Mouse (Mus musculus) kidney, adult 9 months (tissue): Measurements from ENCODE around the gene Nt5c2.

ENCODE experiments used
- DNase-seq: peaks from one replicate; pipeline ENCODE4 v3.0.0; 2022

The Nt5c2 gene

DNA sequence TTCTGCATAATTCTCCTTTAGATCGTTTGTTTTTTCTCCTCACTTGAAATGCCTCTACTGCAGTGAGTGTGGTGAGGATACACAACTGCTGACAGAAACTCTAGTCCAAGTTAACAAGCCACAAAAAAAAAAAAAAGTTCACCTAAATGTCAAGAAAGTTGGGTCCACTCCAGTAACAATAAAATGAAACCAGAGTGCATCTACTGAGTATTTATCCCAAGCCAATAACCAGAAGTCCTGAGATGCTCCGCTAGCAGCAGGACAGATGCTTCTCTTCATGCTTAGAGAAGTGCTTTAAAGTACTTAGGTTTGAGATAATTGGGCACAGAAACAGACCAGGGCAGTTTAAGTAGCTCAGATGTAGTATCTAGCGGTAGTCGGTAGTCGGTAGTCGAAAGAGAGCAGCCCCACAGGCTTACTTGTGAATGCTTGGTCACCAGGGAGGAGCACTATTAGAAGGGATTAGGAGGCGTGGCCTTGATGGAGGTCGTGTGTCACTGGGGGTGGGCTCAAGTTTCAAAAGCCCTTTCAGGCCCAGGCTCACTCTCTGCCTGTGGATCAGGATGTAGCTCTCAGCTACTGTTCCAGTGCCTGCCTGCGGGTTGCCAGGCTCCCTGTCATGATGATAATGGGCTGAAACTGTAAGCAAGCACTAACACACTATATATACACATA, 99.4 kb downstream of the Nt5c2 start:
- no peak for DNase-seq

DNA sequence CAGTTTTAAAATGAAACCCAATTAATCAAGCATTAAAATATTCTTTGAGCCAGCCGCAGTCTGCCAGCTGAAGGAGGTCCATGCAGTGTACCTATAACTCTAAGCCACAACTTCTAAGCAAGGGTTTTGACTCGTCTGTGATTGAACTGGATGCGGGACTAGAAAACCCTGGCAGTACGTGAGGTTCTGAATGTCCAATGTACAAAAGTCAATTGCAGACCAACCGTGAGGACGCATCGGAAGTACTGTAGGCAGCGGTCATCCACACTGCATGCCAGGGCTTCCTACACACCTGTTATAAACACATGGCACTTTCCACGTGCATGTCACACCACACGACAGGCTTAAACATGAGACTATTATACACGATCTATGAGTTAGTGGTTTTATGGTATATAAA, 101.3 kb downstream of the Nt5c2 start:
- peak; percentile 56 for DNase-seq

DNA sequence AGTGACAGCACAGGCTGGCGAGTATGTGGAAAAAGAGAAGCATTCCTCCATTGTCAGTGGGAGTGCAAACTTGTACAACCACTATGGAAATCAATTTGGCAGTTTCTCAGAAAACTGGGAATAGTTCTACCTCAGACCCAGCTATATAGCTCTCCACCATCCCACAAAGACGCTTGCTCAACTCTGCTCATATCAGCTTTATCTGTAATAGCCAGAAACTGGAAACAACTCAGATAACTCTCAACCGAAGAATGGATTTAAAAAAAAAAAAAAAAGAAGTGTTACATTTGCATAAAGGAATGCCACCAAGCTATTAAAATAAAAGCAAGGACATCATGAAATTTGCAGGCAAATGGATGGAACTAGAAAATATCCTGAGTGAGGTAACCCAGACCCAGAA, 103.5 kb downstream of the Nt5c2 start:
- DNase-seq = no peak

DNA sequence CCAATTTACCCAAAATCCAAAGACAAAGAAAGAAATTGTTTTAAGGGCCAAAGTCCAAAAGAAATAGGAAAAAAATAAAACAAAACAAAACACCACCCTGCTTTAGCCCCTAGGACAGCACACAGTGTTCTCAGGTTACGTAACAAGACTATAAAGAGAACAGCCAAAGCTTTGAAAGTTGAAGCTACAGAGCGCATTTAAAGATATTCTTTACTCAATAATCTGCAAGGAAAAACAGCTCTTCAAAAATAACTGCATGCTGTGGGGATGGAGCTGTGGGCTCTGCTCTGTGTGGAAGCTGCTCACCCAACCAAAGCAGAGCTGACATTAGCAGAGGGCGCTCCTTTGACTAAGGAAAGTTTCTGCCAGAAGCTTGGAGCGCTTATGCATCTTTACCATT, 106.0 kb downstream of the Nt5c2 start:
- DNase-seq = peak; percentile 74

DNA sequence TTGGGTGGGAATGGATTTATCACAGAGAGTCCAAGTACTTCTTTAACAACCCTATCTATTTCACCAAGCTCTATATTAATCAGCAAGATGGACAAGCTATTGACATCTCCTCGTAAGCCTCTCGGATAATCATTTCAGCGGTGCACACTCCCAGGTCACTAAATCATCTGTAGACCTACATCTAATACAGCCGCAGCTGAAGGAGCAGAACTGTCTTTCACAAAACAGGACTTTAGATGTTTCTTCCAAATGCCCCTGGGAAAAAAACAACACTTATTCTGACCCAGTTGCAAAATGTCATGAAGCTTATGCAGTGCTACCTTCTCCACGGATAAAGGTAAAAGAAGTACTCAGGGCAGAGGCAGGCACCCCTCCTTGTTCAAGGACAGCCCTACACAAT, 106.7 kb downstream of the Nt5c2 start:
- DNase-seq = no peak

DNA sequence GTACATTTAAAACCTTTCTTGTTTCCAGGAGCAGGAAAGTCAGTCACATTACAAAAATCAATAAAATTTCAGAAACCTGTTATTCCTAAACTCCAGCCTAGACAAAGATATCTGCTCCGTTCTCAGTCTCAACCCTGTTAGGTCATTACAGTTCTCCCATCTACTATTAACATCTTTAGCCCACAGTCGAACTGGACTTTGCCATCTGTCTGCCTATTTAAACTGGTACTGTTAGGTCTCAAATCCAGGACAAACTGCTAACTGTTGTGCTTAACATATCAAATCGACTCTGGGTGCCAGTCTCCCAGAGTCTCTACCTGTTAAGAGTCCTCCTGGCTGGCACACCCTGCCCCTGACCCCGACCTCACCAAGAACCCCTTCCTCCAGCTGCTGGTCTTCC, 109.0 kb downstream of the Nt5c2 start:
- peak; percentile 55 for DNase-seq

DNA sequence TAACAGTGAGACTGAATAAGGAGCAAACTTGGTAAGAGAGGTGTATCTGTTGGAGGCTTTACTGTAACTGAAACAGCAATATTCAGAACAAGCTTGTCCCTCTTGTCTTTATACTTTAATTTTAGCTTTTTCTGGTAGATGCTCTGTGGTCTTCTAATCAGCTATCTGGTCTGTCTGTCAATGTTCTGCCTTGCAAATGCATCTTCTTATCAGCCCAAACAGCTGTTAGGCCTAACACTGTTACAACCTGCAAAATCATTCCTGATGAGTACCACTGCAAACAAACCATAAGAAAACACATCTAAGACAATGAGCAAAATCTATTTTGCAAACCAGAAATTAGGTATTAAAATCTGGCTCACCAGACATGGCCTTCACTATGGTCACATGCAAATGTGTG, 109.6 kb downstream of the Nt5c2 start:
- no peak for DNase-seq

DNA sequence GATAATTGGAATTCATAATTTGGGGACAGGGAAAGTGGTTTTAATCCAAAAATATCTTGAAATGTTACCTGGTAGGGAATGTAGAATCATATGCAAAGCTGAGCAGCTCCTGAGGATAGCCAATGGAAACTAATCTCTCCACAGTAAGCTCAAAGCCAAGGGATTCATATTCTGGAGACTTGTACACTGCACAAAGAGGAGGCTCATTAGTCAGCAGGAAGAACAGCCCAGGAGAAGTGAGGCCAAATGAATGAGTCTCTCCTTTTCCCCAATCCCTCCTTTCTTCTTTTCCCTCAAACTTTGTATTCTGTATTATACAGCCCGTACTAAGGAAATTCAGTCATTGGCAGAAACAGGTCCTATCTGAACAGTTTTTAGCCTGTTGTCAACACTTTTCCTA, 110.0 kb downstream of the Nt5c2 start:
- no peak for DNase-seq

DNA sequence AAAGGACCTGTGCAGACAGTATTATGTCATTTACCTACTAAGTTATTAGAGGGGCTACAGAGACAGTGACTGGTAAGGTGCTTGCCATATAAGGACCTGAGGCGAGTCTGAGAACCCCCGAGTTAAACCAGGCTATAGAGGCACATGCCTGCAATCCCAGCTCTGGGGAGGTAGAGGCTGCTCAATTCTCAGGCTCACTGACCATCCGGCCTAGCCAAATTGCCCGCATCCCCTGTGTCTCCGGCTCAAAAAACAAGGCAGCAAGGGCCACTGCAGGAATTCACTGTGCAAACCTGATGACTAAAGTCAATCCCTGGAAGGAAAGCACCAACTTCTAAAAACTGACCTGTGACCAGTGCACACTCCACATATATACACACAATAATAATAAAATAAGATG, 111.6 kb downstream of the Nt5c2 start:
- DNase-seq = no peak

DNA sequence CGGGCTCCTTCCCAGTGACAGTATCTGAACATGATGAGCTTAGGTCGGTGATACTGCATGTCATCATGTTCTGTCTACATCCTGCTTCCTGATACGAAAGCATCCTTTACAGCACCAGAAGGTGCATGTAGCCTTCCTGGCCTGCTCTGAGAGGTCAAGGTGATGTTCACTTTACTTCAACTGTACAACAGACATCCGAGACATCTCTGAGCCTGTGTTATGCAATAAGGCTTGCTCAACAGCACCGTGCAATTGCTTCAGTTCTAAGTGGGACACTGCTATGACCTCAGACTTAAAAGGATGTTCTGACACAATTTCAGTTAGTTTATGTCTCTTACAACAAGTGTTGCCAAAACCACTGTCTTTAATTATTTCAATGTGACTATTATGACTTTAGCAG, 113.6 kb downstream of the Nt5c2 start:
- DNase-seq = no peak

DNA sequence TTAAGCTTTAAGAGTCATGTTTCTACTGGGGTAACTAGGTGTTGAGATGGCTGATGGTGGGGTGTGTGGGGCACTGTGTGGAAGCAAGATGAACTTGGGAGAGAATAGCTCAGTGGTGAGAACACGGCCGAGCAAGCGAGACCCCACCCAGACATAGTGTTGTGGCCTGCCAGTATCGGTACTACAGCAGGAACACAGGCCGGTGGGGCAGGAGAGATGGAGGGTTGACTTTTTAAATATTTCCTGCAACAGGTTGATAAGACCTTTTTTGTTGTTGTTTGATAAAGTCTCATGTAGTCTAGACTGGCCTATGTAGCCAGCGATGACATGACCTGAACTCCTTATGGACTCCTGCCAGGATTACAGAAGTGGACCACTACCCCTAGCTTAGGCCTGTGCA, 114.2 kb downstream of the Nt5c2 start:
- no peak for DNase-seq

DNA sequence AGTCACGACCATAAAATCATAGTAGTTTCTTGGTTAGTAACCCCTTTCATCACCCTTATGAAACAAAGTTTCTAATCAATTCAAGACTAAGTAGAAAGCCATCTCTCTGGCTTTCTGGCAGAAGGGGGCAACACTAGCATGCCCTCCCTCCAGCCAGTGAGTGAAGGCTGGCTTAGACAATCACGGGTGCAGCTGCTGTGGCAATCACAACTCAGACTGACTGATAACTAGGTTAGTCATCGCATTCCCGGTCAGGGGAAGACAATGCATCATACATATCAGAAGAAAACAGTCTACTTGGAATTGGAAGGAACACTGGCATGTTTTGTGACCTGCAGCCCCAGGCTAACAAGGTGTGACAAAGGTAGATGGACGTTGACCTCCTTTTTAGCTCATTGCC, 115.1 kb downstream of the Nt5c2 start:
- no peak for DNase-seq

DNA sequence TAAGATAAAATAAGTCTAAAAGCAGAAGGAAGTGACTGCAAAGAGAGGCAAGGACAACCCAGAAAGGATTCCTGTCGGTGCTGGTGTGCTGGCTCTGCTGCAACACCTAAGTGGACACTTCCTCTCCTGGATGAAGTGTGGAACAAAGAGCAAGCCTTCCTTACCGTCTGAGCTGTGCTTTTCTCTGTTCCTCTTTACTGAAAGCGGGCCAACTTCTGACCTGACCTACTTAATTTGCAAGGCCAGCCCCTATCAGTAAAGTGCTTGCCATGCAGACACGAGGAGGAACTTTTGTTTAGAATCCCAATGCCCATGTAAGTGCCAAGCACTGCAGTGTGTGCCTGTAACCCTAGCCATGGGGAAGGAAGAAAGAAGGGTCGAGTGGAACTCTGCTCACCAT, 115.6 kb downstream of the Nt5c2 start:
- peak; percentile 59 for DNase-seq

DNA sequence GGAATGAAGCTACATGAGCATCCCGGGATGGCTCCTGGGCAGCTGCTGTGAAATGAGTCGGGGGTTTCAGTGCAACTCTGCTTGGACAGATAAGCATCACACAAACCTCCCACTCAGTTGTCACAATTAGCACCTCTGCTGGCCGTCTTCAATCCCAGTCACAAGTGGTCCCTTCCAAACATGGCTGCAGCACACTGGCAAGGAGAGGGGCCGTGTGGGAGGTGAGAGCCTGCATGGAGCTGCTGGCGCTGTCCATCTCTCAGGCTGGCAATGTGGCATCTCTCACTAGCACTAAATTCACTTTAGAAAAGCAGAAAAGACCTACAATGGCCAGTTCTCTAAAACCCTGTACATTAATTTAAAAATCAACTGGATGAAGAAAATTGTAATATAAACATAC, 116.7 kb downstream of the Nt5c2 start:
- no peak for DNase-seq

DNA sequence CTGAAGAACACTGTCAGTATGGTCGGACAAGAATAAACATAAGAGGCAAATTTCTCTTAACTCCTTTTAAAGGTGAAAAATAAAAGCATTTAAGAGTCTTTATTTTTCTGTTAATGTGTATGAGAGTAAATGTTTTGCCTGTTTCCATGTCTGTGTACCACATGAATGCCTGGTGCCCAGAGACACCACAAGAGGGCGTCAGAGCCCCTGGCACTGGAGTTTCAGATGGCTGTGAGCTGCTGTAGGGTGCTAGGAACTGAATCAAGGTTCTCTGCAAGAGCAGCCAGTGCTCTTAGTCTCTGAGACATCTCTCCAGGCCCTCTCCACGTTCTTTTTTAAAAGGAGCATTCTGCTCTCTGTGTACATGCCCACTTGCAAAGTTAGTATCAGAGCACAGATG, 117.8 kb downstream of the Nt5c2 start:
- no peak for DNase-seq

DNA sequence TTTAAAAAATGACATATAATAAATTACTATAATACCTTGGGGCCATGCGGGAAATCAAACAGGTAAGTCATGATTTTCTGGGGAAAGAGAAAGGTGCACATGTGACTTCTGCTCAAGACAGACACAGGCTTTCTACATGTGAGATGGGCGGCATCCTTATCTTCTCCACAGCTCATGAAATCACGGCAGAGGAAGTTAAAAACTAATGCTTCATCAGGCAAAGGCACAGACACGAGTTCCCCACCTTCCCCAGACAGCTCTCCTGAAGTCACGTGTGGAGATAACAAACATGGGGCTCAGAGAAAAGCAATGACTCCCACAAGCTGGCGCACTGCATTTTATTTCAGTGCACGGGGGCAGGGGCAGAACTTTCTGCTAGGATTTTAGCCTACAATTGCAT, 121.5 kb downstream of the Nt5c2 start:
- no peak for DNase-seq

DNA sequence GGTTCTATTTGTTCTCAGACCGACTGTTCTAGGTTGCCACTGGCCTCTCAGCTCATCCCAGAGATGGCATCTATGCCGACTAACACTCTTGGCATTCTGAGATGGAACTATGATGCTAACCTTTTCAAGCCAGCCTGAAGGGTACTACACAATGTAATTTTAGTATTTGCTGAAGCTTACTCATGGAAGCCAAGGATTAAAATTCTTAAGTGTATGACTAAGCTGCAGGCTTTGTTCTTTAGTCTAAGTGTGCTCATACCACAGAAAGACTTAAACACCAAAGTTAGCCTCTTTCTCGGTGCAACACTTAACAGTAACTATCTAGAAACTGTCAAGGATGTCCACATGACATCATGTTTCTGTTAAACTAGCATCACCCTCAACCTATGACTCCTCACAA, 122.1 kb downstream of the Nt5c2 start:
- DNase-seq = no peak

DNA sequence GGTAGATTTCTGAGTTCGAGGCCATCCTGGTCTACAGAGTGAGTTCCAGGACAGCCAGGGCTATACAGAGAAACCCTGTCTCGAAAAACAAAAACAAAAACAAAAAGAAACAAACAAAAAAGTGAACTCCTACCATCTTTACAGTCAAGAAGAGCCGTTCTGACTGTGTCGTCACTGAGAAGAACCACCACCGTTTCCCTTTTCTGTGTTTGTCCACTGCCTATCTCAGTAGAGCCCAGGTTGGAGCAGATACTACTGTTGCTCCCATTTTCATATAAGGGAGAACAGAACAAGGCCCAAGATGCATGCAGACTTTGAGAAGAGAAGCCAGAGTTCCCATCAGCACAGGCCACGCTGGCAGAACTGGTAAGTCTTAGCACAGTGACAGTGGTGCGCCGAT, 124.3 kb downstream of the Nt5c2 start:
- no peak for DNase-seq

DNA sequence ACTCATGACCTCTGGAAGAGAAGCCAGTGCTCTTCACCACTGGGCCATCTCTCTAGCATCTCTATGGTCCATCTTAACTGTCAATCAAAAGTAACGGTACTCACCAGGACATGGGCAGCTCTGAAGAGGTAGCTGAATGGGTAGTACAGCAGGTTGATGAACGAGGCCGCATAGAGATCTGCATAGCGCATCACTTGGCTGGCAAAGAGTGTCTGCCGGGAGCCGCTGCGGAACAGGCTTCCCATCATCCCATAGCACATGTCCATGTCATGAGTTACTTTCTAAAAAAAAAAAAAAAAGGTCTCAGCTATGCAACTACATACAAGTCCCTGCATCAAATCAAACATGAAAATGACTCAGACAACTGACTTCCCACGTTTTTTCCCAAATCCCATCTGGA, 125.3 kb downstream of the Nt5c2 start:
- DNase-seq = no peak

DNA sequence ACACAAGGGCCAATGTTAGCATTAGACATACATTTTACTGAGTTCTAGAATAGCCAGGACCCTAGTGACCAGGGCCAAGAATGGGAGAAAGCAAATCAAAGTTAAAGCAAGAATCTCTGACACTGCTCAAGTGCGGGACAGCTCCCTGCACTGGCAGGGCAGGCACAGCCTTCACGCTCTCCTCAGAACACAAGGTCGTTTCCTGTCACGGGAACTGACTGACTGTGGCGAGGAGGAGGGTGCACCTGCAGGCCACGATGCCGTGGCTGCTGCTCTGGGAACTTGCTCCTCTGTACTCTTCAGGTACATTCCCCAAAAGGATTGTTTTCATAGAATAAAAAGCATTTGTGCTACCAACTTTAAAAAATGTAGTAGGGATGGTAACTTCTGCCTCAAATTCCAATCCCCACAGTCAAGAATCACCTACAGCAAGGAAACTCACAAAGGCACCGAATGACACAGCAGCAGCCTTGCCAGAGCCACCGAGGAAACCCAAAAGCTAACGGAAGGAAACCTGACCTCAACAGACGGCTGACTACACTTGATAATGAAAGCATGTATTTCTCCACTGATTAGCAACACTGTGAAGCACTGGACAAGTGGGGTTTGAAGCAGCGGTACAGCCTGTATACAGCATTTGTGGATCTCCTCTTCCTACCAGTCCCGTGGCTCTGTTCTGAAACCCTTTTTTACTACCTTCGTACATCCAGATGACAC, 127.0 kb downstream of the Nt5c2 start:
- DNase-seq = no peak

DNA sequence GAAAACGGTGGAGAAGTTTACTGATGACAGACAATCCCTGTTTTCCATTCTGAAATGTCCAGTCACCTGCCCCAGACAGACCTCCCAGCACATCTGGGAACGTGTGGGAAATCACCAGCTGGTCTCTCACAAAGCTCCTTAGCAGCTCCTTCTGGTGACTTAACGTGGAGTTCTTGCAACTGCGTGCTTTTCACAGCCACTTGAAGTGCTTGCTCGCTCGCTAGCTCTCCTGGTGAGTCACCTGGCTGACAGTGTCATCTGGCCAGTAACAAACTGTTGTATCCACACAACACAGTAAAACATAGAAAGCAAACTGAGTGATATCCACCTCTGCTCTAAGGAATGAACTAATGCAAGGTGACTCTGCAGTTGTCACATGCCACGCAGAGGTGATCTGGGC, 128.1 kb downstream of the Nt5c2 start:
- no peak for DNase-seq

DNA sequence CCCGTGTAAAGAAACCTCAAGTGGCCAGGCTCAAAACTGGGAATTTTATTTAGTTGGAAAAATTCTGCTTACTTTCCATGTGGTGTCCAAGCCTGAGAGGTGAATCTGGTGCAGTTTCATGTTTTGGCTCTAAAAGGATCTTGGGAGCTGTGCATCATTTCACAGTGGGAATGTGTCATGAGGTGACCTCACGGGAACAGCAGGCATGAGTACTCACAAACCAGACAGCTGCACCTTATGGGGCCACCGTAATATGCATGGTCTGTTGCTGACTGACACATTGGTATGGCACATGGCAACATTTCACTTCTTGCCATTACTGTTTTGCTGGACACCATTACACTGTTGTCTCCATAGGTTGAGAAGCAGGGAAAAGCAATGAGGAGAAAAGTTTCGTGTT, 129.6 kb downstream of the Nt5c2 start:
- no peak for DNase-seq

DNA sequence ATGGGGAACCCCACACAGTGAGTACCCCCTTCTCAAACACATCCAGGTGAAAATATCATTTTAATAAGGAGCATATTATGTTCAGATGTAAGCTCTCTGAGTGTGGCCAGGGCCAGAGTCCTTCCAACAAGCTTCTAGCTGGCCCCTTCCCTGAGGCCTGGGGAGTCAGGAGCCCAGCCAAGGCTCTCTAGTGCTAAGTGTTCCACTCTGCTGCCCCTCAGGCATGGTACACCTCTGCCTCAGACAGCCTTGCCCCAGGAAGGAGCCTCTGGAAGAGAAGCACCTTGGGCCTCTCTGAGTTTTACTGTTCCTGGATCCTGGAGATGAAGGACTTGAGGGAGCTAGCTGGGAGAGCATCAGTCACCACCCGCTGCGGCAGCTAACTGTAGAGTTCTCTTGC, 135.1 kb downstream of the Nt5c2 start:
- peak; percentile 71 for DNase-seq

DNA sequence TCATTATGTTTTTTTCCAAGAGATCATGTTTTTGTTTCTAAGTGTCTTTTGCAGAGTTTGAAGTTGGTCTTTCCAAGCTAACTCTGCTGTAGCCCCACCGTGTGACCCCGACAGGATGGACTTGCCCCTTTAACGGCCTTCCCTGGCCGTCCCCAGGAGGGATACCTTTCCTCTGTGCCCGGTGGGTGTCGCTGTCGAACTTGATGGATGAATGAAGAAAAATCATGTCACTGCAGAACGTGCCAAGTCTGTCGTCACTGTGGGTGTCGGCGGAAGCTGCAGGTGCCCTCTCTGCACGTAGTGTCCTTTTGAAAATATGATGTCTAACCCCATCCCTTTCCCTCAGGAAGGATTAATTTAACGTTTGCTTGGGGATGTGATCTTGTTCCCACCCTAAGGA, 136.6 kb downstream of the Nt5c2 start:
- DNase-seq = peak; percentile 85

DNA sequence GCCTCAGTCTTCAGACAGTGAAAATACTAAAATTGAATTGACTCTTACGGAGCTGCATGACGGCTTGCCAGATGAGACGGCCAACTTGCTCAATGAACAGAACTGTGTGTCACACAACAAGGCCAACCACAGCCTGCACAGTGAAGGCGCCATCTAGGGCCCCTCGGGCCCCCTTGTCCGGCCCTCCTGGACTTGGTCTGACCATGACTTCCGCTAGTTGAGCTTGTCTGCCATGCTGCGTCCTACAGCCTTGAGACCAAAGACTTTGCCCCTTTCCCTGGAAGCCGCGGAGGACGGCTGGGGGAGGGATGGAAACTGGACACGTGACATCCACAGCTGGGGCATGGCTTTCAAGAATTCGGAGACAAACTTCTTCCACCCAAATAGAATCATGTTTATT, 137.1 kb downstream of the Nt5c2 start:
- DNase-seq = peak; percentile 71
